Mouse (Mus musculus) intestine, embryonic 15.5 days (tissue): ENCODE data around the gene Srek1. TPM values are rescaled to one million over a fixed set of nuclear protein-coding genes. Genes with fewer than 3 reads are reported as not detected.

Experiments used
- ATAC-seq: fragments of 200-750 bp; cut with Nextera tagmentation; 2 replicates; pipeline ENCODE4 v1.8.0; 2017; ENCODE audit warnings: moderate TSS enrichment, moderate library complexity
- H3K27ac ChIP-seq: fragments of 300-500 bp; sonication (generic); 2 replicates; pipeline ENCODE4 v1.5.1; 2015; ENCODE audit warnings: mild to moderate bottlenecking, inconsistent platforms
- H3K27me3 ChIP-seq: fragments of 300-500 bp; sonication (generic); replicated peaks from 2 replicates; pipeline ENCODE4 v1.6.1; 2015; ENCODE audit warnings: inconsistent platforms
- H3K36me3 ChIP-seq: fragments of 300-500 bp; sonication (generic); 2 replicates; pipeline ENCODE4 v1.6.1; 2015; ENCODE audit warnings: inconsistent platforms
- H3K4me1 ChIP-seq: fragments of 300-500 bp; sonication (generic); replicated peaks from 2 replicates; pipeline ENCODE4 v1.6.1; 2015; ENCODE audit warnings: inconsistent platforms
- H3K4me2 ChIP-seq: fragments of 300-500 bp; sonication (generic); replicated peaks from 2 replicates; pipeline ENCODE4 v1.6.1; 2015; ENCODE audit warnings: mild to moderate bottlenecking, inconsistent platforms
- H3K4me3 ChIP-seq: fragments of 300-500 bp; sonication (generic); replicated peaks from 2 replicates; pipeline ENCODE4 v1.5.1; 2015; ENCODE audit warnings: inconsistent platforms
- H3K9ac ChIP-seq: fragments of 300-500 bp; sonication (generic); 2 replicates; pipeline ENCODE4 v1.6.1; 2015; ENCODE audit warnings: inconsistent platforms
- H3K9me3 ChIP-seq: fragments of 300-500 bp; sonication (generic); 2 replicates; pipeline ENCODE4 v1.6.1; 2016; ENCODE audit warnings: inconsistent platforms
- WGBS: fragments of 180-500 bp; shearing (Covaris S2); methylation state at CpG from one replicate; pipeline ENCODE4 v1.1.7; 2015; 5-methylcytosine and 5-hydroxymethylcytosine counted together
- polyA plus RNA-seq: library from polyadenylated mRNA; unstranded; fragments of >200 nt; fragmentation: Nextera tagmentation; extraction: Ambion mirVana; gene quantifications from 2 replicates; pipeline ENCODE4 v1.2.1, GENCODE M21; 2015

Srek1 gene
- polyA plus RNA-seq, 1 experiment from 2014 or later = 74.2 TPM

DNA sequence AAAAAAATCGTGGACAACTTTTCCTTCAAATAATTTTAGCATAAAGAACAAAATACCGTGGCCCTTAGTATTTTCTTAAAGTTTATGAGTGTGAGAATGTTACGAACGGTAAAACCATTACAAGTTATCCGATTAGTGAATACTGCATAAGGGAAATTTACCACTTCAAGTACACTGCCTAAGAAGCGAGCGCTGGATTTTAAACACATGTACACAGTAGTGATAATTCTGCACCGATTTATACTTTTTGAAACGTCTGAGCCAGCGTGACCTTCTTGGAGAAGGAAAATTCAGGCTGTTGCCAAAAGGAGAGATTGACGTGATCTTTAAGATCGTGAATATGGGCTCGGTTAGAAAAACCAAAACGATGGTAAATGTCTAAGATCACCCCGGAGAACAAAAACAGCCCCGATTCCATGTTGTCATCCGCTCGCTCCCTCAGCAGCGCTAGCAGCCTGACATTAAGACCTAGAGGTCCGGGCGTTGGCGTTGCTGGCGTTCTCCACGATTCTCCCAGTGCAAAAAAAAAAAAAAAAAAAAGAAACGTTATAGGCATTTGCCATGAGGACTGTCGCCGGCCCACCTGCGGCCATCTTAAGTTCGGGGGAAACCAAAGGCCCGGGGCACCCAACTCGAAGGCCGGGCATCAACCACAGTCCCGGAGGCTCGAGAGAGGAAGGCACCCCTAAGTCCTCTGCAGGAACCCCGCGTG is 845 bp downstream of the Srek1 start:
- Histone ChIP-seq H3K4me1 (0 out of 2 replicates have a peak, but pooled peaks cover 7% of the 10 kb centered on the region), H3K9me3 (no peaks in the 10 kb centered on the region), H3K27me3 (no peaks in the 10 kb centered on the region), H3K9ac (peak overlapping the region; percentile 85), H3K4me2 (peak overlapping the region; percentile 60), H3K36me3 (no peaks in the 10 kb centered on the region), H3K4me3 (peak overlapping the region; percentile 73), H3K27ac (peak overlapping the region; percentile 99)
- ATAC-seq = peak; percentile 65
- under 1% methylated on average over 36 of the region's 36 CpGs for WGBS

DNA sequence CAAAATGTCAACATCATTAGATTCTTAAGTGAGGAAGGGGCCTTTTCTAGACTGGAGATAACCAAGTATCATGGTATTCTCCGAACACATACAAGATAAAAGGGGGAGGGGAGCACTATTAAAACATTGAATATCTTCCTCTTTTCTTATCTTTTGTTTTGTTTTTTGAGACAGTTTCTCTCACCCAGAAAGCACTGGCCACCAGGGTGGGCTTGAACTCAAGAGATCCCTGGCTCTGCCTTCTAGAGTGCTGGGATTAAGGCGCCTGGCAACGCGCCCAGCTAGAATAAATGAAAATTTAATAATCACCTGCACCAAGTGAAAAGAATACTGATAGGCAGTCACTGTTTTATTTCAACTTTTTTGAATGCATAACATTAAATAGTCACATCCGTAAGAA is 1.5 kb downstream of the Srek1 start:
- Histone ChIP-seq H3K9me3 (no peaks in the 10 kb centered on the region), H3K27ac (no peak overlapping the region), H3K4me3 (peak overlapping the region; percentile 73), H3K4me2 (peak overlapping the region; percentile 60), H3K27me3 (no peaks in the 10 kb centered on the region), H3K4me1 (0 out of 2 replicates have a peak, but pooled peaks cover 7% of the 10 kb centered on the region), H3K36me3 (no peaks in the 10 kb centered on the region), H3K9ac (peak overlapping the region; percentile 29; the same call in 1 of the 2 replicates)
- no peak for ATAC-seq
- WGBS = 28% methylated on average over 5 of the region's 5 CpGs

DNA sequence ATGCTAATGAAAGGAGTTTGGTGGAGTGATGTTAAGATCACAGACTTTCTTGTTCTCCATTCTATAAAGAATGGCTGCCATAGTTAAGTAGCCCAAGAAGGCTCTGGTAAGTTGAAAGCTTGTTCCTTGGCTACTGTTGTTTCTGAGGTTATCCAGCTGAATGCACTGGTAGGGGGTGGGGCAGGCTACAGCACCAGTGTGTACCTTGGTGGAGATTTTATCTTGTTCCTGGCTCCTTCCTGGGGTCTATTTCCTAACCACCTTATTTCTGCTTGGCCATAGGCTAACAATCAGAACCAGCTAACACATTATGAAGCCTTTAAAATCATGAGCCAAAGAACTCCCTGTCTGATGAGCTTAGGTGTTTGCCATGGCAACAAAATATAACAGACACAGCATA is 3.6 kb downstream of the Srek1 start:
- Histone ChIP-seq H3K36me3 (no peaks in the 10 kb centered on the region), H3K9me3 (no peaks in the 10 kb centered on the region), H3K9ac (no peak overlapping the region), H3K4me1 (0 out of 2 replicates have a peak, but pooled peaks cover 7% of the 10 kb centered on the region), H3K27me3 (no peaks in the 10 kb centered on the region), H3K4me2 (no peak overlapping the region), H3K27ac (no peak overlapping the region), H3K4me3 (no peak overlapping the region)
- ATAC-seq = no peak

DNA sequence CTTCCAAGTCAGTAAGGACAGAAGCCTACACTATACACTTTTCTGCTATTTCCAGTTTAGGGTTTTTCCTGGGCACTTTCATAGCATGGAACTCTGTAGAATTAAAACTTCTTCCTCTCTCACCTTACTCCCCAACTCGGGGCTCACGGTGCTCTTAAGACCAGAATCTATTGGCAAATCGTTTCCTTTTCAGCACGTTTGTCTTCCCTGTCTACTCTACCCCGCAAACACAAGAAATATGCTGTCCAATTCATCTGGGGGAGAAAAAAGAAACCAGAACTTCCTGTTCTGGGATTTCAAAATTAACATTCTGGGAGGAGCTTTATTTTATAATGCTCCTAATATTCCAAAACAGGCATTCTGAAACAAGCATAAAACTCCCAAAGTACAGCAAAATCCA is 6.5 kb downstream of the Srek1 start:
- H3K36me3 ChIP-seq = peaks cover 3% of the 10 kb centered on the region; the same call in 1 of the 2 replicates
- no peak overlapping the region for H3K4me2 ChIP-seq
- H3K27me3 ChIP-seq = no peaks in the 10 kb centered on the region
- H3K27ac ChIP-seq = no peak overlapping the region
- H3K9ac ChIP-seq = no peak overlapping the region
- no peak overlapping the region for H3K4me3 ChIP-seq
- H3K4me1 ChIP-seq = 0 out of 2 replicates have a peak, but pooled peaks cover 6% of the 10 kb centered on the region
- H3K9me3 ChIP-seq = no peaks in the 10 kb centered on the region
- WGBS = 65% methylated on average over 5 of the region's 5 CpGs
- no peak for ATAC-seq

DNA sequence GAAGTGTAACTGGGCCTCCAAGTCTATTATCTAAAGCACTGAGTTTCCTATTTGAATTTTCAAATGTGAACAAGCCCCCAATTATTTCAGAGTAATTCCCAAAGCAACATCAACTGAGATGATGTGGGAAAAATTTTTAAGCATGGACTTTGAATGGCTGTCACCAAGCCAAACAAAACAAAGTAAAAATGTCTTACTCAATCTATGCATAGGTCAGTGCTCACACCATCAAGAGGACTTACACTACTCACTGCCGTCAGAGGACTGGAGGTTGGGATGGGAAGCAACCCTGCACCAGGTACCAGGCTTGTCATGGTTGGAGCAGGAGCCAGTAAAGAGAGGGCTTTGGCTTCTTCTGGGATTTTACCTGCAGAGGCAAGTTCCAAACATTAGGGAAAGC is 10.8 kb downstream of the Srek1 start:
- 93% methylated on average over 1 of the region's 1 CpGs for WGBS
- Histone ChIP-seq H3K9ac (no peak overlapping the region), H3K27ac (no peak overlapping the region), H3K4me3 (no peak overlapping the region), H3K4me2 (no peak overlapping the region), H3K9me3 (no peaks in the 10 kb centered on the region), H3K27me3 (no peaks in the 10 kb centered on the region), H3K36me3 (peaks cover 15% of the 10 kb centered on the region; the same call in 1 of the 2 replicates), H3K4me1 (no peaks in the 10 kb centered on the region)
- no peak for ATAC-seq

DNA sequence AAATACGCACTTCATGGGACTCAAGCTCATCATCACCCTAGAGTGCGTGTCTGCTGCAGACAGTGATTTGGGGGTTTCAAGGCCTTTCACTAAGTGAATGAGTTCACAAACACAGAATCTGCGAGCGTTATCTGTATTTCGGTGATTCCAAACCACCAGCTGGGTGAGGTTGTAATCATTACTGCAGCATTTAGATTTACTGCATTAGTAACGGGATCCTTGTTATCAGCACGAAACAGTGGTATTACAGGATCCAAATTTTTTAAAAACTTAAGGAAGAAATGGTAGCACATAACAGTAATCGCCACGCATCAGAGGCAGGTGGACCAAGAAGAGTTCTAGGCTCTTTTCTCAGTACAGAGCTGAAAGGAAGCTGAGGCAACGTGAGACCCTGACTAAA is 12.4 kb downstream of the Srek1 start:
- H3K4me1 ChIP-seq = no peaks in the 10 kb centered on the region
- no peak overlapping the region for H3K27ac ChIP-seq
- no peak overlapping the region for H3K4me3 ChIP-seq
- WGBS = 91% methylated on average over 10 of the region's 10 CpGs
- no peaks in the 10 kb centered on the region for H3K9me3 ChIP-seq
- no peak overlapping the region for H3K9ac ChIP-seq
- peaks cover 27% of the 10 kb centered on the region; the same call in 1 of the 2 replicates for H3K36me3 ChIP-seq
- no peaks in the 10 kb centered on the region for H3K27me3 ChIP-seq
- H3K4me2 ChIP-seq = no peak overlapping the region
- no peak for ATAC-seq

DNA sequence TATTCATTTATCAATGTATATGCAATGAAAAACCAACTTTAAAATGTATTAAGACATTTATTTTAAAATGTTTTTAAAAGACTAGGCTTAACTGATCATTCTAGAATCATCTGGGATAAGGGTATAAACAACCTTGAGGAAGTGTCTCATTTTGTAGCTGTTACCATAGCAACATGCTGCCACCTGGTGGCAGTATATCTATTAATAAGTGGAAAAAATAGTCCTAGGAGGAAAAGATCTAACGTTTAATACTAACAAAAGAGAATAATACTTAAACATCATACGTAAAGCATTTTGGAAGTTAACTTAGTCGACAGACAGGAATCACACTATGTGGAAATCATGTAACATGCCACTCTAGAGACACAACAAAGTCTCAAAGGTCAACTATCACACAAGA is 23.0 kb downstream of the Srek1 start:
- no peak overlapping the region for H3K9ac ChIP-seq
- 34% methylated on average over 3 of the region's 3 CpGs for WGBS
- no peaks in the 10 kb centered on the region for H3K27me3 ChIP-seq
- no peak for ATAC-seq
- no peaks in the 10 kb centered on the region for H3K4me1 ChIP-seq
- H3K27ac ChIP-seq = no peak overlapping the region
- H3K36me3 ChIP-seq = peaks cover 28% of the 10 kb centered on the region
- no peaks in the 10 kb centered on the region for H3K9me3 ChIP-seq
- no peak overlapping the region for H3K4me2 ChIP-seq
- no peak overlapping the region for H3K4me3 ChIP-seq

DNA sequence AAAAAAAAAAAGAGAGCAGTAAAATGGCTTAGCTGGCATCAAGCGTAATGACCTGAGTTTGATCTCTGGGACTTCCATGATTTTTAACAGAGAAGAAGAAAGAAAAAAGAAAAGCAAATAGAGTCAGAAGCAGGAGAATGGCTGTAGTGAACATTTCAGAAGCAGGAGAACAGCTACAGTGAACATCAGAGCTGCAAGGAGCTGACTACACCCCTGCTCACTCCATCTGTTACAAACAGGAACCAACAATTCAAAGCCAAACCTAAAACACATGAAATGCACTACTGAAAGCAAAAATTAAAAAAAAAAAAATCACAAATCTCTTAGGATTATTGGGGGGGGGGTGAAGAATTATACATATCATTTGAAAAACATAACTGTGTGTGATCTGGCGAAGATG is 28.7 kb downstream of the Srek1 start:
- WGBS = 83% methylated on average over 2 of the region's 2 CpGs
- H3K36me3 ChIP-seq = peaks cover 30% of the 10 kb centered on the region
- no peaks in the 10 kb centered on the region for H3K9me3 ChIP-seq
- no peaks in the 10 kb centered on the region for H3K4me1 ChIP-seq
- no peak overlapping the region for H3K27ac ChIP-seq
- H3K9ac ChIP-seq = no peak overlapping the region
- no peak for ATAC-seq
- no peaks in the 10 kb centered on the region for H3K27me3 ChIP-seq
- no peak overlapping the region for H3K4me2 ChIP-seq
- H3K4me3 ChIP-seq = no peak overlapping the region

DNA sequence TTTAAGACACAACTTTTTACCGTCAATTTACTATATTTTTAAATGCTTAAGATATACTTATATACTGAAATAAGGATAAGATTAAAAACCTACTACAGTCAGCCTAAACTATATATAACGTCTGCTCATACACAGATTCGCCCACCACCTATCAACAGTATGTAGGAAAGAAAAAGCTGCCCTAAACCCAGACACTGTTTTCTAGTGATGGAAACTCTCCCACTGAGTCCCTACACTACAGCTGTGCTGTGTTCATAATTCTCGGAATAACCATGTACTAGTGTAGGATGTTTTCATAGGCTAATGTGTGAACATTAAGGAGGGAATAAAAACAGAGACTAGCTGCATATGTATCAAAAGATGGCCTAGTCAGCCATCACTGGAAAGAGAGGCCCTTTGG is 29.2 kb downstream of the Srek1 start:
- no peaks in the 10 kb centered on the region for H3K4me1 ChIP-seq
- no peak overlapping the region for H3K4me3 ChIP-seq
- ATAC-seq = no peak
- H3K27ac ChIP-seq = no peak overlapping the region
- H3K27me3 ChIP-seq = no peaks in the 10 kb centered on the region
- H3K4me2 ChIP-seq = no peak overlapping the region
- H3K9ac ChIP-seq = no peak overlapping the region
- peaks cover 29% of the 10 kb centered on the region for H3K36me3 ChIP-seq
- WGBS = 93% methylated on average over 4 of the region's 4 CpGs
- H3K9me3 ChIP-seq = no peaks in the 10 kb centered on the region

DNA sequence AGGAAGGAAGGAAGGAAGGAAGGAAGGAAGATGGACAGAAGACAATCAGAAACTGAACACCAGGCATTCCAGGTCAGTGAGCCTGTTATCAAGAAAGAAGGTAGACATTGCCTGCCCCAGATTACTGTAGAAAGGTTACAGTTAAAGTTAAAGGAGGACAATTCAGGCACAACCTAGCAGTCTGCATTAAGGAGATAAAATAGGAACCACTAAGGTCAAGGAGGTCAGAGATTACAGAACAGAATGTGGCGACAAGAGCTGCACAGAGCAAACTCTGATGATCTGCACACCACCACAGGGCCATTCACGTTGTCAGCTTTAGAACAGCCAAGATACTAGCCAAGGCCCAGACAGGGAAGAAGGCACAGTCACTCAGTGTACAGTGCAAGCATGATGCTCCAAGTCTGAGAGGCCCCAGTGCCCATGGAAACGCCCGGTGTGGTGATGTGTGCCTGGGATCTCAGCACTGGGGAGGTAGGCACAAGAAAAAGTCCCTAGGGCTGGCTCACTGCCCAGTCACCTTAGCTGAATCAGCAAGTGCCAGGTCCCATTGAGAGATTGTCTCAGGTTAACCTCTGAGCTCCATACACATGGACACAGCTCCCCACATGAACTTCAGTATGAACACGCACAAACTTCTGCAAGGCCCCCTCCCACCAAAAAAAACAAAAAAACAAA is 38.9 kb downstream of the Srek1 start:
- WGBS = 90% methylated on average over 5 of the region's 5 CpGs
- ATAC-seq = peak; percentile 25; the same call in 1 of the 2 replicates
- no peak overlapping the region for H3K9ac ChIP-seq
- no peaks in the 10 kb centered on the region for H3K27me3 ChIP-seq
- no peak overlapping the region for H3K4me3 ChIP-seq
- H3K9me3 ChIP-seq = no peaks in the 10 kb centered on the region
- H3K4me2 ChIP-seq = no peak overlapping the region
- H3K36me3 ChIP-seq = peaks cover 2% of the 10 kb centered on the region; the same call in 1 of the 2 replicates
- no peaks in the 10 kb centered on the region for H3K4me1 ChIP-seq
- no peak overlapping the region for H3K27ac ChIP-seq

DNA sequence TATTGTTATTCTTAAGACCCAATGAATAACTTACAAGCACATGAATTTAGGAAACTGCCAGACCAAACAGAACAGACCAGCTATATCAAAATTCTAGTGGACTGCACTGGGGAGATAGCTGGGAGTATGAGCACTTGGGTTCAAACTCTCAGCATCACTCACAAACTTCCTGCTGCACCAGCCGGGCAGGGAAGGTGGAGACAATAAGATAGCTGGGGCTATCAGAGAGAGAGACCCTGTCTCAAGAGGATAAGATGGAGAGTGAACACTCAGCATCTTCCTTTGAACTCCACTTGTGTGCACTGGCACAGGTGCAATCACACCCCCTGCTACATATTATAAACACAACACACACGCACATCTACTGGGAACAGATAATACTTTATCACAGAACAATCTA is 47.5 kb downstream of the Srek1 start:
- no peak overlapping the region for H3K4me3 ChIP-seq
- no peak overlapping the region for H3K27ac ChIP-seq
- no peaks in the 10 kb centered on the region for H3K4me1 ChIP-seq
- no peak overlapping the region for H3K4me2 ChIP-seq
- WGBS = 79% methylated on average over 2 of the region's 2 CpGs
- no peak overlapping the region for H3K9ac ChIP-seq
- no peaks in the 10 kb centered on the region for H3K9me3 ChIP-seq
- no peaks in the 10 kb centered on the region for H3K36me3 ChIP-seq
- H3K27me3 ChIP-seq = no peaks in the 10 kb centered on the region
- no peak for ATAC-seq

DNA sequence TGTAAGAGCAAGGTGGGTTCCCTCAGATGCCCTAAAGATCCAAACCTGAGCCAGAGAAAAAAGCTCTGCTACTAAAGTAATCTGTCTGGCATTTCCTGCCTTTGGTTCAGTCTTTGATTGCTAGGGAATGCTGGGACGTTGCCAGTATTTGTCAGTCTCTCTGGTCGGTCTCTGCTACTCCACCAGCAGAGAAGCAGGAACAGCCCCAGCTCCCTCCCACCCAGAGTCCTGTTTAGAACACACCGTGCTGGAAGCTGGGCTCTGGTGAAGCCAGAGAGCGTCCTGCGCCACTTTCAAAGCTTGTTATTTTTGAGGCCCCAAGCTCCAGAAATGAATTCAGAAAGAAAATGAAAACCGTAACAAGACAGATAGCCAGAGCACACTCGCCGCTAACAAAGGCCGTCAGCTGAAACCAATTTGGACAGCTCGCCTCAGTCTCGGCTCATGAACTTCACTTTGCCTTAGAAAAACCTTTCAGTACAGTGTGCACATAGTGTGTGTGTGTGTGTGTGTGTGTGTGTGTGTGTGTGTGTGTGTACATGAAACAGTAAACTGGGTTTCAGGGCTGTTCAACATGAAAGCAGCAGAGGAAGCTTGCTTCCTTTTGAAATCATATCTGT is 62.9 kb downstream of the Srek1 start:
- no peak for ATAC-seq
- Histone ChIP-seq H3K27me3 (no peaks in the 10 kb centered on the region), H3K9me3 (no peaks in the 10 kb centered on the region), H3K4me3 (no peak overlapping the region), H3K4me1 (no peaks in the 10 kb centered on the region), H3K27ac (no peak overlapping the region), H3K36me3 (no peaks in the 10 kb centered on the region), H3K9ac (no peak overlapping the region), H3K4me2 (no peak overlapping the region)
- 60% methylated on average over 11 of the region's 11 CpGs for WGBS
